In the genomic region with DNA sequence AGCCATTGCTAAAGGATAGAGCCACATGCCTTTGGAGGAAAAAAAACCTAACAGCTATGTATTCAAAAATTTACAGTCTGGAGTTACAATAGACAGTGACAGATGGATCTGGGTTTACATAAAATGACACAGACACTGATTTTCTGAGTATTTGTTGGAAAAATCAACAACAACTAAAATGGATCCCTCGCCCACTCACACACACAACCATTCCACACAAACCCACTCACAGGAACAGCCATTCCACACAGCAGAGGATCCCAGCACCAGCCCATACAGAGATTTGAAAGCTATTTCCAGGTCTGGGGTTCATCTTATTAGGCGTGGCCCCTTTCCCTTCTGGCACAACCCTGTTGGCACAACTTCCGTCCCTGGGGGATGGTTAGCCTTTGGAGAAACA, we compare ENCODE assay signal across 14 mouse cellular contexts.
"Had no signal": no experiment of that assay in that cellular context is flagged by ENCODE, and none has a peak within 500 bp of the region (broad histone marks: within the 10 kb centered on the region; RNA-seq: fewer than 3 reads in every experiment).

No protein-coding gene starts in this region.

- H3K9me3 ChIP-seq: limb, embryonic 12.5 days; limb, embryonic 15.5 days; midbrain, embryonic 13.5 days had no signal

- H3K36me3 ChIP-seq: limb, embryonic 12.5 days; limb, embryonic 15.5 days; midbrain, embryonic 13.5 days had no signal

- H3K27ac ChIP-seq: kidney, postnatal 0 days; limb, embryonic 12.5 days; limb, embryonic 15.5 days; liver, embryonic 14.5 days; macrophage; midbrain, embryonic 13.5 days; stomach, postnatal 0 days had no signal

- H3K27me3 ChIP-seq: limb, embryonic 12.5 days; limb, embryonic 15.5 days; midbrain, embryonic 13.5 days had no signal

- H3K4me1 ChIP-seq: limb, embryonic 12.5 days; limb, embryonic 15.5 days had no signal

- H3K4me3 ChIP-seq: limb, embryonic 12.5 days; limb, embryonic 15.5 days; midbrain, embryonic 13.5 days had no signal

- DNase-seq: kidney, adult 2 months; kidney, postnatal 25 days; liver, postnatal 0 days; lung, embryonic 14.5 days; thymus, adult 2 months; thymus, postnatal 14 days; thymus, postnatal 4 days had no signal
